Mouse (Mus musculus) kidney, postnatal 4 days (tissue): Measurements from ENCODE around the gene Gm28047.

Source experiments
- DNase-seq, 2 experiments: peaks; one replicate each; pipeline ENCODE4 v3.0.0; 2021; ENCODE audit warnings: mixed read lengths in 2 of 2

Gm28047 gene

GRCm38 (mm10) chr15:102546677-102547427 lies 78.0 kb downstream of the Gm28047 start:
- peak in 1 of 2 experiments; percentile 25 for DNase-seq

DNA sequence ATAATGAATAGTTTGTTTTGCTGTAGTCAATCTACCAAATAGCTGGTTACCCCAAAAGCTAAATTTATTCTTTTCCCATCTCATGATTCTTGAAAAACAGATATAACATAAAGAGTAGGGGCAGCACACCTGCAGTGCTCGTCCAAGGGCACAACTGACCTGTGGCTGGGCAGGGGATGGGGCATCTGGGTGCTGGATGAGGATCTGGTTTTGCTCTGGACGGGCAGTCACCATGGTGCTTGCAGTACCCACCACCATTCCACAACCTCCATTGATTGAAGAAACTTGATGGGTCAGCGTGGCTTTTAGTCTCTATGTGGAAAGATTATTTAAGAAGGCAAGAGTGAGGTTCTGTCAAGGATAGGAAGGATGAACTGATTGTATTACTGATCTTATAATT lies 78.6 kb downstream of the Gm28047 start:
- DNase-seq, result no peak

- DNase-seq, result no peak
Observed at GRCm38 (mm10) chr15:102544801-102545200, 80.1 kb downstream of the Gm28047 start.

DNA sequence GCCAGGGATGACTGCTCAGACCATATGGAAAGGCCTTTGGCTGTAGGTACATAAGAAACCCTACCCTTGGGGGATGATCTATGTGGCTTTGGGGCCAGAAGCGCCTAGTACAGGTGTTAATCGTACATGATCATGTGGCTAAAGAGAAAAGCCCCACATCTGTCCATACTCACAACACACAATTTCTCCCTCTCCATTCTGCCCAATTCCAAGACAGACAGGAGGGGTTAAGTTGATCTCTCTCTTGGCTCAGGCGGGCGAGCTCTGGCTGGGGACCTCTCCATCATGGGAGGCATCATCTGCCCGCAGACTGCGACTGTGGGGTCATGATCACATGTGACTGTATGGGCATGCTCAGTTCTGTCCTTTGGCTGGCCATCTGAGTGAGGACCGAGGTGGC lies 90.9 kb downstream of the Gm28047 start:
- DNase-seq, result no peak

DNA sequence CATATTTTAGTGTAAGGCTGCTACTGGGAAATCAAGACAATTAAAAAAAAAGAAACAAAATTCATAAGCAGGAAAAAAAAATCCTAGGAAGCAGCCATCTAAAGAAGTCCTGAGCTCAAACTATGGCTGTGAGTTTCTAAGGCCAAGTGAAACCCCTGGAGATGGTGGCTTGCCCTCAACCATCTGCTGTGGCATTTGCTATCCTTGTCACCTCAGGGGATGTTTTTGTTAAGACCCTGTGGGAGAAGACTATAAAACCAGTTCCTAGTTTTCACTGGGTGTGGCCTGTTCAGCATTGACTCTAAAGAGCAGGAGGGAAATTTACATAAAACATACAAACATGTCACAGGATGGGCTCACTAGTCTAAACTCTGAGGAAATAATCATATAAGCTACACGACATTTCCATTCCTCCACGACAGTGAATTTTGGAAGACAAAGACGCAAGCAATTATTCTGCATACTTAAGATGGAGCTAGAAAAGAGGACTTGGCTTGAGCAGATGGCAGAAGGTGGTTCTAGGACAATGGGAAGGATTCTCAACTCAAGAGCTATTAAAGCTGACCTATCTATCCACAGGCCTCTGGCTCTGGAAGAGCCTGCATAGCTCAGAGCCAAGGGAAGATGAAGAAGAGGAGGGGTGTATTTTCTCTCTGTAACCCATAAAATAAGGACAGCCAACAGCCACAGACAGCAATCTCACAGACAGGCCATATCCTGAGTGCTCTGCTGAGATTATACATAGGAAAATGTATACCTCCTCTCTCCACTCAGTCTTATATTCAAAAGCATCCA lies 92.6 kb downstream of the Gm28047 start:
- DNase-seq, result no peak

DNA sequence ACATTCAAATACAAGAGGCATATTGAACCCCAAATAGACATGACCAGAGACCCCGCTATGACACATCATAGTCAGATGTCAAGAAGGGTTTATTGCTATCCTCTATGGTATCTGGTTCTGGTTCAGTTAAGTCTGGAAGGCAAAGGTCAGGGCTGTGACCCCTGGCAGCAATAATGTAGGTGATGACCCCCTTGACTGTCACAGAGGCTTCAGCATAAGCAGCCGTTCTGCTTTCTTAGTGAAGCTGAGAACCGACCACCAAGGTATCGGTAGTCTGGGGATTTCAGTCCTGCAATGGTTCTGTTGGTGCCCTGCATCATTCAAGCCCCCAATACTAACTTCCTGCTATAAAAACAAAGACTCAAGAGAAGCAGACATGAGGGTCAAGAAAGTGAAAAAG lies 93.3 kb downstream of the Gm28047 start:
- no peak for DNase-seq

DNA sequence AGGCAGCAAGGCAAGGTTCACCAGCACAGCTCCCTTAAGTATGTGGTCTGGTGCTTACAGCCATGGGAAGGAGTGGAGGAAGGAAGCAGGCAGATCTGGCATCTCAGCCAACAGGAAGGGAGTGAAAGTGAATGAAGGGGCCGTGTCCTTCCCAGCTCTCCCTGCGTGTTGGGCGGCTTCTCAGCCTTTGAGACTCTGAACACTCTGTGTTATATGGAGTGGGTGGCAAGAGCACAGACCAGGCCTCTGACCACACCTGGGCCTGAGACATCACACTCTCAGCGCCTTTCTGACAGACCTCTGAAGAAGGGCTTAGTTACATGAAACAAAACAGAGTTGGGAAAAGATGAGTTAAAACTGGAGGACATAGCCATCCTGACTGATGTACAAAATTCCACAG lies 94.3 kb downstream of the Gm28047 start:
- no peak for DNase-seq

- no peak for DNase-seq
Observed at GRCm38 (mm10) chr15:102528396-102528795, 96.5 kb downstream of the Gm28047 start.

DNA sequence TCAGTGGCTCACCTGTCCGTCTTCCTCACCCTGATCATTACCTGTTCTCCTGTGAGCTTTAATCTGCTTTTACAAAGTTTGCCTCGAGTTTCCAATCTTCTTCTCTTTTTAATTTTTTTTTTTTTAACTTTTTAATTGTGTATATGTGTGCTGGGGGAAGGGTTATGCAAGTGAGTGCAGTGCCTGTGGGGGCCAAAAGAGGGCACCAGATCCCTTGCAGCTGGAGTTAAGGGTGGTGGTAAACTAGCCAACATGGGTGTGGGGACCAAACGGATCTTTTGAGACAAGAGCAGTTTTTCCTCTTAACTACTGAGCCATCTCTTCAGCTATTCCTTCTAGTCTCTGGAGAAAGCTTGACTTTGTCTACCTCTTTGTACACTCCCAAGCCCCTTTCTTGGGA lies 96.9 kb downstream of the Gm28047 start:
- peak in 1 of 2 experiments; percentile 36 for DNase-seq

- no peak for DNase-seq
Observed at GRCm38 (mm10) chr15:102526111-102527002, 98.5 kb downstream of the Gm28047 start.

- DNase-seq, result peak; percentile 83 to 86
Observed at GRCm38 (mm10) chr15:102524892-102525485, 99.9 kb downstream of the Gm28047 start, which contains the start of gene Npff. Npff (minus strand) TSS chr15:102524942.

DNA sequence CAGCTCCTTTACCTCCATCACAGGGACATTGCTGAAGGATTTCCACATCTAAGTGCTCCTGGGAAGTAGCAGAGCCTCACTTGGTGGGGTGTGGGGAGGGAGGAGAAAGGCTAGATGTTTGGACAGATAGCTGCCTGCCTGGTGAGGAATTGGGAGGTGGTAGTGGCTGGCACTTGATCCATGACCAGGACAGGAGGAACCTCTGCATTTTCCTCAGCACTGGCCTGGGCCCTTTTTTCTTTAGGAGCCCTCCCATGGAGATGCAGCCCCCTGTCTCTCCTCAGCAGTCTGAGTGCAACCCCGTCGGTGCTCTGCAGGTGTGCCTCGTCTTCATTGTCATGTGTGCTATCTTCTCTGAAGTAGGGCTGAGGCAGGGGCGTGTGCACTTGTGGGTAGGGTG lies 103.4 kb downstream of the Gm28047 start:
- DNase-seq, result no peak

GRCm38 (mm10) chr15:102520416-102520815 lies 104.5 kb downstream of the Gm28047 start:
- DNase-seq, result no peak

DNA sequence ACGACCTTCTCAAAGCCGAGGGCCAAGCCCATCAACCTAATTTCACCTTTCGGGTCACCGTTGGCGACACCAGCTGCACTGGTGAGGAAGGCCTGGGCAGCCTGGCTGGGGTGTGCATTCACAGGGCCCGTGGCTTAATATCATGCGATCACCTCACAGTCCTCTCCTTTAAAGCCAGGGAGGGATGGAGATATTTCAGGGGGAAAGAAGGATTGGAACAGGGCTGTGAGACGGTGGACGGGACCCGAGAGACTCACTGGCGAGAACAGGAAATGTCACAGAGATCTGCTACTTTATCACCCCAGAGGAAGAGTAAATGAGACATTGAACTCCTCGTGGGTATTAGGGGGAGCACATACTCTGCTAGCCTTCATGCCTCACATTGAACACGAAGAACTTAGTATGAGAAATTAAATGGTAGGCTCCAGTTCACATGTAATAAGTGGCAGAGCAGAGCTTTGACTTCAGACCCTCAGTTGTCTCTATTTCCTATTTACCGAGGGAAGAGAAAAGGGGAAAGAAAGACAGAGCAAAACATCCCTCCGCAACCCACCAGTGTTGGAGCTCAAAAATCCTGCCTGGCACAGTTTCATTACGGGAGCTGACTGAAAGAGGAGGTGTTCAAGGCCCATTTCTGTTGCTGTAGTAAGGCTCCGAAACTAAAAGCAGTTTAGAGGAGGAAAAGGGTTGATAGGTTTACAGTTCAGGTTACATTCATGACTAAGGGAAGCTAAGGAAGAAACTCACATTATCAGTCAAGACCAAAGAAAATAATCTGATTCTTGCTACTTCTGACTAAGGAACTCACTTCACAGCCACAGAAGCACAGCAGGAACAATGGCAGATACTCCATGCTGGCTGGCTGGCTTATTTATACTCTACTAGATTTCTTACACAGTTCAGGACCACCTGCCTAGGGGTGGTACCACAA lies 105.4 kb downstream of the Gm28047 start:
- no peak for DNase-seq

DNA sequence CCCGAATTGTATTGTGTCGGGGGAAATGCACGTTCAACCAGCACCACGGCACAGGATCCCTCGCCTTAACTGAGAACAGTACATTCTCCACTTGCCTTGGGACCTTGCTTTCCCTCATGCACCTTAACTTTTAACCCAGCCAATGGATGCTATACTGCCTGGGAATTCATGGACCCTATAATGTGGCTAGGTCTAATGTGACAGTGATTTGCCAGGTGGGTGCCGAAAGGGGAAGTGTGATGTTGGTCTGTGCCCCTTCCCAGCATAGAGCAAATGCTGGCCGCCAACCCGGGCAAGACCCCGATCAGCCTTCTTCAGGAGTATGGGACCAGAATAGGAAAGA lies 106.0 kb downstream of the Gm28047 start:
- DNase-seq, result no peak

DNA sequence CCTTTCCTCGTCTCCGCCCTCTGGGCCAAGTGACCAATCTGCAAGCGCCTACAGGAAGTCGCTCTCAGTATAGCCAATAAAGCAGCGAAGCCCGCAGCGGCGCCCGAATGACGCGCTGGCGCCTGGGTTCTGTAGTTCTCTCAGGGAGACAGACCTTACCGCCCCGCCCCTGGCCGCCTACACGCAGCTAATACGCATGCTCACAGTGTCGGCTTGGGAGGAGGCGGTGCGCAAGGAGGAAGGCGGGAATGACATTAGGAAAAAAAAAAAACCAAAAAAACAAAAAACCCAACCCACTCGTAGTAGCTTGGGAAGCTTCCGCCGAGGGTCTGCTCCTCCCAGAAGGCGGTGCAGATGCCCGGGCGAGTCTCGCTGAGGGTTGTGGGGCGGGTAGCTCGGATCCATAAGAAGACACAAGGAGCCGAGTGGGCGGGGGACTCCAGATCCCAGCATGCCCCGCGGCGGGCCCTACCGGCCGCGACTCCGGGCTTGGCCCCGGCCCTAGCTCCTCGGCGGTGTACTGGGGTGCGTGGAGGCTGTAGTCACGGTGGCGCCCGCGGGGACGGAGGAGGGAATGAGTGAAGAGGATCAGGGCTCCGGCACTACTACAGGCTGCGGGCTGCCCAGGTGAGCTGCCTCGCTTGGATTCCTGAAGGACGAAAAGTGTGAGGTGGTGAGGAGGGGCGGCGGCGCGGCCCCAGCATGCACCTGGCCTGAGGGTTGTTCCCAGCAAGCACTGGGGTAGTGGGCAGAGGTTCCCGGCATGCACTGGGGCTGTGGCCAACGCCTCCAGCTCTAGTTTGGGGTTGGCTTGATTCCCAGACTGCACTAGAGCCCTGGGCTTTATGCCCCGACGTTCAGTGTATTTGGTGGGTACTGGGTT lies 106.7 kb downstream of the Gm28047 start, which contains the start of gene Tarbp2:
TSS of gene Tarbp2 (plus strand) at position 217 of the 883 bp plus-strand sequence.
- peak; percentile 99 to 100 for DNase-seq

GRCm38 (mm10) chr15:102517631-102517975 lies 107.3 kb downstream of the Gm28047 start:
- no peak for DNase-seq

DNA sequence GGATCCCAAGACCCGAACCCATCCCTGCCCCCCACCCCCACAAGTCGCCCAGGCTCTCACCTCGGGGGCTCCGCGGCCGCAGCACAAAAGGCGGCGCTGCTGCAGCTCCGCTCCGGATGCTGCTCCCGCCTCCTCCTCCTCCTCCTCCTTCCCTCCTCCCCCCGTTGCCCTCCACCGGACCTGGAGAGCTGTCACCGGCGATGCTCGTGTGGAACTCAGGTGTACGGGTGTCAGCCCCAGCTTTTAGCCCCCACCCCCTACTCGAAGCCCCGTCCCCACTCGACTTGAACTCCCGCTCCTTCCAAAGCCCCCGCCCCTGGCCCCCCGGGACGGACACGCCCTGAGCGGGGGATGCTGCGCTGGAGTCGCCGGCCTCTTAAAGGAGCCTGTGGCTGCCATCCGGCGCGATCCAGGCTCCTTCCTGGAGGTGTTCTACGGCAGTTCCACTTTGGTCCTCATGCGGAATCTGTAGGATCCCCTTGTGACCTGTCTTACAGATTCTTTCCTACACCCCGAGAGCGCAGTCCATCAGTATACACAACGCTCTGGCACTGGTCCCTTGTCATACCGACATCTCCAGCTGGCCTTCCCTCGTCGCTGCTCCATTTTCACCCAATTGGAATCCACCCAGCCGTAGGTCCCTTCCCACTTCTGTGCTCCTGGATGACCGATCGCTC lies 108.0 kb downstream of the Gm28047 start, which contains the start of gene Map3k12:
TSS of gene Map3k12 (minus strand) at position 337 of the 677 bp plus-strand sequence.
- DNase-seq, result peak; percentile 80 to 84

GRCm38 (mm10) chr15:102516293-102516692 lies 108.6 kb downstream of the Gm28047 start:
- DNase-seq, result no peak

- no peak for DNase-seq
Observed at GRCm38 (mm10) chr15:102515791-102516190, 109.1 kb downstream of the Gm28047 start.
